22 mouse cellular contexts compared by ENCODE assay signal in the genomic region with DNA sequence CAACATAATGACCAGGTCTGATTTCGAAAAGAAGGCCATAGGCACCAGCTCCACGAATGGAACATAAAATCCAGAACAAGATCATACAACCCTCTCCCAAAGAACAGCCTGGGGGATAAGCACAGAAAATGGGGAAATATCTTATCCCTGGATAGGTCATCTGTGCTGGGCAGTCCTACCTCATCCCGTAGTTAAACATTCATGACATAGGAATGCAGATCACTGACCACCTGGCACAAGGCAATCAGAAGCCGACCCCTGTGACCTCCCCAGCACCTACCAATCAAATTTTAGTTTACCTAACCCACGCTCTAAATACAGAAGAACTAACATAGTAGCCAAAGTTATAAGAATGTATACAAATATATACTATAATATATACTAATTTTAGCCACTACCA. TPM values are rescaled to one million over a fixed set of nuclear protein-coding genes. Genes with fewer than 3 reads are reported as not detected.
DNase-seq lines count a peak whose midpoint lies in the region; ATAC-seq and TF ChIP-seq lines count a peak whose summit lies in the region.
"Had no signal": no experiment of that assay in that cellular context is flagged by ENCODE, and none has a peak within 500 bp of the region (broad histone marks: within the 10 kb centered on the region; RNA-seq: fewer than 3 reads in every experiment).

No protein-coding gene starts in this region.

- no peak overlapping the region for H3K9ac ChIP-seq in liver, embryonic 15.5 days
- H3K9ac ChIP-seq in liver, embryonic 12.5 days: no peak overlapping the region
- no peak overlapping the region for H3K9ac ChIP-seq in liver, postnatal 0 days (replicated peaks)
- H3K9ac ChIP-seq: embryonic facial prominence, embryonic 12.5 days; forebrain, embryonic 13.5 days; forebrain, embryonic 15.5 days; forebrain, postnatal 0 days had no signal

- H3K27me3 ChIP-seq in liver, embryonic 15.5 days: no peaks in the 10 kb centered on the region
- H3K27me3 ChIP-seq in liver, embryonic 12.5 days (replicated peaks): no peaks in the 10 kb centered on the region
- no peaks in the 10 kb centered on the region for H3K27me3 ChIP-seq in liver, postnatal 0 days (ENCODE audit: insufficient read depth, low read length)
- H3K27me3 ChIP-seq: embryonic facial prominence, embryonic 12.5 days; forebrain, embryonic 13.5 days; forebrain, embryonic 15.5 days had no signal

- no peak for DNase-seq in liver, postnatal 0 days
- peak; percentile 14 for DNase-seq in yolk sac, embryonic 10.5 days (ENCODE audit: low spot score)
- DNase-seq in embryo, embryonic 9.5 days (ENCODE audit: extremely low spot score): no peak
- DNase-seq: adrenal gland, adult 2 months; adrenal gland, postnatal 10 days; adrenal gland, postnatal 25 days; cerebellum, adult 11 months; cerebellum, adult 18-20 months; cerebellum, adult 8-10 months; cerebellum, adult 9-11 months; cerebellum, postnatal 14 days; cerebellum, postnatal 36 days; embryo, embryonic 11 days; forebrain, postnatal 0 days had no signal

- H3K27ac ChIP-seq in liver, embryonic 15.5 days (replicated peaks): no peak overlapping the region
- H3K27ac ChIP-seq in liver, embryonic 12.5 days: no peak overlapping the region
- H3K27ac ChIP-seq in liver, postnatal 0 days (ENCODE audit: low read depth): 0 out of 2 replicates have a peak overlapping the region, but pooled peaks have one; percentile 48
- H3K27ac ChIP-seq: embryonic facial prominence, embryonic 10.5 days; embryonic facial prominence, embryonic 12.5 days; forebrain, embryonic 13.5 days; forebrain, embryonic 15.5 days had no signal

- ATAC-seq in liver, embryonic 15.5 days (ENCODE audit: insufficient read depth): peak; percentile 70
- ATAC-seq in liver, embryonic 12.5 days: no peak
- ATAC-seq in liver, postnatal 0 days: peak; percentile 82
- ATAC-seq: forebrain, embryonic 13.5 days; forebrain, embryonic 15.5 days; forebrain, postnatal 0 days had no signal

- no peak overlapping the region for H3K4me3 ChIP-seq in liver, embryonic 15.5 days (replicated peaks)
- H3K4me3 ChIP-seq in liver, embryonic 12.5 days: no peak overlapping the region
- no peak overlapping the region for H3K4me3 ChIP-seq in liver, postnatal 0 days (ENCODE audit: low read depth, low read length)
- H3K4me3 ChIP-seq: embryonic facial prominence, embryonic 10.5 days; embryonic facial prominence, embryonic 12.5 days; forebrain, embryonic 13.5 days; forebrain, embryonic 15.5 days had no signal

- no peak for TF ChIP-seq CTCF in liver, postnatal 0 days (IDR thresholded peaks at IDR 0.05; ENCODE audit: low read depth)

- no peaks in the 10 kb centered on the region for H3K9me3 ChIP-seq in liver, embryonic 15.5 days (replicated peaks)
- H3K9me3 ChIP-seq in liver, embryonic 12.5 days (replicated peaks): no peaks in the 10 kb centered on the region
- no peaks in the 10 kb centered on the region for H3K9me3 ChIP-seq in liver, postnatal 0 days (ENCODE audit: low read length)
- H3K9me3 ChIP-seq: embryonic facial prominence, embryonic 10.5 days; embryonic facial prominence, embryonic 12.5 days; forebrain, embryonic 13.5 days; forebrain, embryonic 15.5 days had no signal

- H3K4me1 ChIP-seq in liver, embryonic 15.5 days (replicated peaks): no peaks in the 10 kb centered on the region
- H3K4me1 ChIP-seq in liver, embryonic 12.5 days: no peaks in the 10 kb centered on the region
- H3K4me1 ChIP-seq in liver, postnatal 0 days (ENCODE audit: insufficient read depth): no peaks in the 10 kb centered on the region
- H3K4me1 ChIP-seq: forebrain, embryonic 15.5 days had no signal

- no peaks in the 10 kb centered on the region for H3K36me3 ChIP-seq in liver, embryonic 15.5 days (replicated peaks)
- H3K36me3 ChIP-seq in liver, embryonic 12.5 days: no peaks in the 10 kb centered on the region
- H3K36me3 ChIP-seq in liver, postnatal 0 days (replicated peaks; ENCODE audit: insufficient read depth, low read length): no peaks in the 10 kb centered on the region
- H3K36me3 ChIP-seq: embryonic facial prominence, embryonic 10.5 days; embryonic facial prominence, embryonic 12.5 days; forebrain, embryonic 15.5 days had no signal

- 52% methylated on average over 5 of the region's 5 CpGs for WGBS in liver, embryonic 15.5 days (ENCODE audit: insufficient replicate concordance)
- 61% methylated on average over 5 of the region's 5 CpGs for WGBS in liver, embryonic 12.5 days (ENCODE audit: insufficient replicate concordance)
- WGBS in liver, postnatal 0 days (ENCODE audit: insufficient replicate concordance): 64% methylated on average over 5 of the region's 5 CpGs

- no peak for TF ChIP-seq EP300 in liver, postnatal 0 days (IDR thresholded peaks at IDR 0.05; ENCODE audit: low read depth)

- no peak overlapping the region for H3K4me2 ChIP-seq in liver, embryonic 15.5 days
- no peak overlapping the region for H3K4me2 ChIP-seq in liver, embryonic 12.5 days
- H3K4me2 ChIP-seq in liver, postnatal 0 days (ENCODE audit: low read depth, low read length): no peak overlapping the region
- H3K4me2 ChIP-seq: embryonic facial prominence, embryonic 12.5 days; forebrain, embryonic 13.5 days; forebrain, embryonic 15.5 days had no signal

RNA-seq across cellular contexts. Expression of a gene that starts 49.2 kb away (rescaled TPM):
- polyA plus RNA-seq in liver, embryonic 15.5 days (2015; fragmentation: Nextera tagmentation; extraction: Ambion mirVana): 132 and 142 TPM in 2 replicates
- polyA plus RNA-seq in liver, embryonic 12.5 days (2016; fragmentation: Nextera tagmentation; extraction: Ambion mirVana): 97.7 and 100 TPM in 2 replicates
- 372 and 399 TPM in 2 replicates for polyA plus RNA-seq in liver, postnatal 0 days (2015; fragmentation: Nextera tagmentation; extraction: Ambion mirVana)

RNA-seq across cellular contexts. Expression of a gene that starts 57.2 kb away (rescaled TPM):
- polyA plus RNA-seq in liver, embryonic 15.5 days (2015; fragmentation: Nextera tagmentation; extraction: Ambion mirVana): not detected in 2 replicates
- polyA plus RNA-seq in liver, embryonic 12.5 days (2016; fragmentation: Nextera tagmentation; extraction: Ambion mirVana): not detected in 2 replicates
- not detected in 2 replicates for polyA plus RNA-seq in liver, postnatal 0 days (2015; fragmentation: Nextera tagmentation; extraction: Ambion mirVana)
- polyA plus RNA-seq: adrenal gland, adult 2 months; embryonic facial prominence, embryonic 10.5 days; embryonic facial prominence, embryonic 12.5 days; embryonic facial prominence, embryonic 14.5 days; forebrain, embryonic 11.5 days; forebrain, embryonic 13.5 days; forebrain, embryonic 15.5 days; forebrain, postnatal 0 days had no signal
